Mouse (Mus musculus): Measurements from ENCODE around the gene Nfe2l2. TPM values are rescaled to one million over a fixed set of nuclear protein-coding genes. Genes with fewer than 3 reads are reported as not detected.

The Nfe2l2 gene
- total RNA-seq, 2 experiments from 2014 or later = 11.4 to 13.5 TPM

- DNase-seq = no peak
Measured at GRCm38 (mm10) chr2:75684526-75684925, 19.9 kb downstream of the Nfe2l2 start.

DNA sequence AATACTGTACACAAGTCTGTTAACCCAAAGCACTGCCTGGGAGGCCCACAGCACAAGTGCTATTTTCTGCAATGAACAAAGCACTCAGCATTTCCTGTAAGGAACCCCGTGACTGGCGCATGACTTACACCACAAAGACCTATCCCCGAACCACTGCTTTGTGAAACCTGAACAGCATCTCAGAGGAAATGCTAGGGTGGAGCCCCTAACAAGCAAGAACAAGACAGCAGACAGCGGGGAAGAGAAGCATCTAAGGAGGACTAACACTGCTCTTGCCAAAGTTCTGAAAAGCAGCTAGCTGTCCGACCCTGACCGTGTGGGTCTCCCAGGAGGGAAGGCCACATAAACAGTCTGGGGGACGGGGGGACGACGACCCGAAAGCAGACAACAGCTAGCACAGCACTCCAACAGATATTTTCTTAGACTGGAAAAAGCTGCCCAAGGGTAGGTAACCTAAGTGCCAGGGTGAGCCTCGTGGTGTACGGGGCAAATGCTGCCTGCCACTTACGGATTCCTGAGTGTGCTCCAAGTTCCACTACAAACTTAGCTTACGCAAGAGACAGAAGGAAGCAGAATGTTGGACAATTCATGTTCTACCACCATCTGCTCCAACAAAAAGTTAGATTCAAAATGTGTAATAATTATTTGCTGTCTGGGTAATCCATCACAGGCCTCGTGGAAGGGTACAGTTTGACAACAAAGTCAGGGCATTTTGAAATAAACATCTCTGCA is 21.3 kb downstream of the Nfe2l2 start:
- peak in 1 of 2 experiments; percentile 24 for DNase-seq

- DNase-seq = no peak
Measured at GRCm38 (mm10) chr2:75681439-75681838, 23.0 kb downstream of the Nfe2l2 start.

DNA sequence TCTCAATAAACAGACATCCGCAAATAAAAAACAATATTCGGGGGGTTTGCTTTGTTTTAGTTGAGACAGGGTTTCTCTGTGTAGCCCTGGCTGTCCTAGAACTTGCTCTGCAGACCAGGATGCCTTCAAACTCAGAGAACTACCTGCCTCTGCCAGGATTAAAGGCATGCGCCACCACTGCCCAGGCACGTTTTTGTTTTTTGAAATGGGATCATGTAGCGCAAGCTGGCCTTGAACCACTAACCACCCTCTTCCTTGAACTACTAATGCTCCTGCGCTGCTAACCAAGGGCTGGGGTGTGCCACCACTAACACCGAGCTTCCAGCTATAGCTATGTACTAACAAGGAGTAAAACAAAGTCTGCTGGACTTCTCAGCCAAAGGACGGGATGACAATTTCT is 24.5 kb downstream of the Nfe2l2 start:
- DNase-seq = no peak

GRCm38 (mm10) chr2:75676567-75676966 is 27.9 kb downstream of the Nfe2l2 start:
- no peak for DNase-seq

DNA sequence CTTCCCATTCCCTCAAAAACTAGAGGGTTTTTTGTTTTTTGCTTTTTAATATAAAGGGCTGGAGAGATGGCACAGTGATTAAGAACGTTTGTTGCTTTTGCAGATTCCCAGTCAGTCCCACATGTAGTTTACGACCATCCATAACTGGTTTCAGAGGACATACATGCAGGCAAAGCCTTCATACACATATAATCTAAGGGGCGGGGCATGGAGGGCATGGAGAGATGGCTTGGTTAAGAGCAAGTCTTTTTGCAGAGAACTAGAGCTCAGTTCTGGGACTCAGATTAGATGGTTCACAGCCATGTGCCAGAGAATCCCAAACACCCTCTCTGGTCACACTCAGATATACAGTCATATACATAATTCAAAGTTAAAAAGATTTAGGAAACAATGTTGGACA is 31.9 kb downstream of the Nfe2l2 start:
- DNase-seq = no peak

GRCm38 (mm10) chr2:75671337-75671660 is 33.1 kb downstream of the Nfe2l2 start:
- no peak for DNase-seq

GRCm38 (mm10) chr2:75670446-75671336 is 33.8 kb downstream of the Nfe2l2 start:
- no peak for DNase-seq

- no peak for DNase-seq
Measured at GRCm38 (mm10) chr2:75669491-75670445, 34.7 kb downstream of the Nfe2l2 start.

GRCm38 (mm10) chr2:75661106-75661505 is 43.3 kb downstream of the Nfe2l2 start:
- DNase-seq = no peak

DNA sequence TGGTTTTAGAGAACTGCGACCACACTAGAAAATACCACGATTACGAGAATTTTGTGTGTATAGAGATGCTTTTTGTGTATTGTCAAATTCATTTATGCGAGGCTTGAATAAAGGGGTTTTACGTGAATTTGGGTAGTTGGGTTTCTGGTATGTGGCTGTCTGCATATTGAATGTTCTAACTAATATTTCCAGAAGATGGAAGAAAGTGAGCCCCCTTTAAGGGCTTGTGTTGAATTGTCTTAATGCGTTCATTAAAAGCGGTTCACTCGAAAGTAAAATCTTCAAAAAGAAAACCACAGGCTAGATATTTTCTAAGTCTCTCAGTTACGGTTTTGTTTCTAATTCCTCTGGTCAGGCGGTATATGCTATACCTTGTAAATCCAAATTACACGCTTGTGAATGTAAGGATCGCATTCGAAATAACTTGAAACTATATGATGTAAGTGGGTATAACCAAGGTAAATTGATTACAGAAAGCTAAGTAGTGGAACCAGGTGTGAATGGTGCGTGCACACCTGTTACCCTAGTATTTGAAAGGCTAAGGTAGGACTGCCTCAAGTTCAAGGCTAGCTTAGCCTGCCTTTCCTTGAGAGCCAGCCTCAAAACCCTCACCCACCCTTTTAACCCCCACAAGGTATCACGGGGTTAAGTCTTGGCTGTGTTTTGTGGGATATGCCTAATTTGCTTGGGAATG is 44.0 kb downstream of the Nfe2l2 start:
- DNase-seq = no peak

DNA sequence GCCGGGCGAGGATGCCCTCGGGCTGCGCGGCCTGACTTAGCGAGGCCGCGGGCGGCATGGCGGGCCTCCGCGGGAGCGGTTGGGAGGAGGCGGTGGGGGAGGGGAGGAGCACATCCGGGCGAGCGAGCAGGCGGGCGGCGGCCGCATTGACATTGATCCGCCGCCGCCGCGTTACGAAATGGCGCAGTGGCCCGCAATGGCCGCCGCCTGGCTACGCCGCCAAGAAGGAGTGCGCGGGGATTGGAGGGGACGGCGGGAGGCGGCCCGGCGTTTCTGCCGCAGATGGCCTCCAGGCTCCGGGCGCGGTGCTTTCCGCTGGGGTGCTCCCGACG is 44.8 kb downstream of the Nfe2l2 start:
- DNase-seq = peak; percentile 88 to 92

- DNase-seq = peak; percentile 99
Measured at GRCm38 (mm10) chr2:75658727-75659628, 45.5 kb downstream of the Nfe2l2 start, which contains the start of gene Hnrnpa3. Gene Hnrnpa3, plus strand, starts transcription at chr2:75659261.

DNA sequence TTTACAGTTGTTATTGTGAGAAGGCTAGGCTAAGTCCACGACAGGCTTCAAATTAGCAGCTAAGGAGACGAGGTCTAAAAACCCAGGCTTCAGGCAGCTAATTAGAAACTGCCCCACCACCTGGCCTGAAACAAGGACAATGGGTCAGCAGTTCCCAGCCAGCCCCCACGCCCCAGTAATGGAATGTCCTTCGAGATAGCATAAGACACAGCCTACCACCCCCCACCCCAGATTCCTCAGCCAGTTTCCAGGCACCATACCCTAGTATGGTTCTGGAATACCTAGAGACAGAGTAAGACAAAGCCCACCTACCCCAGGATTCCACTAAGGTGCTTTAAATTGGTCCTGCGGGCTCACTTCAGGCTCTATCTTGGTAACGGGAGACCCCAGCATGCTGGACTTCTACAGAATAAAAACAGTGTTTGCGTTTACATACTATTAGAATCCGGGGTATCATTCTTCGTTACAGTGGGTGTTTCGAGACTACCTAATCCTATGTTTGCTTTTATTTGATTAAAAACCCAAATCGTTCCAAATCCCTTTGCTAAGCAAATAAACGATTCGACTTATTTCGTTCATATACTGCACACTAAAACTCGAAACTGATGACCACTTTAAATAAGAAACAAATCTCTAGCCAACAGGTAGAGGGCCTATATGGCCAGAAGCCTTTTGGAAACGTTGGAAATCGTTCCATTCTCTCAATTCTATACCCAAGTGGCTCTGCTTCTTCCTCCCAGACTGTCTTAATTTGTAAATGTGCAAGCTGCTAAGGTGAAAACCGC is 46.3 kb downstream of the Nfe2l2 start:
- no peak for DNase-seq

GRCm38 (mm10) chr2:75656924-75657323 is 47.5 kb downstream of the Nfe2l2 start:
- no peak for DNase-seq

DNA sequence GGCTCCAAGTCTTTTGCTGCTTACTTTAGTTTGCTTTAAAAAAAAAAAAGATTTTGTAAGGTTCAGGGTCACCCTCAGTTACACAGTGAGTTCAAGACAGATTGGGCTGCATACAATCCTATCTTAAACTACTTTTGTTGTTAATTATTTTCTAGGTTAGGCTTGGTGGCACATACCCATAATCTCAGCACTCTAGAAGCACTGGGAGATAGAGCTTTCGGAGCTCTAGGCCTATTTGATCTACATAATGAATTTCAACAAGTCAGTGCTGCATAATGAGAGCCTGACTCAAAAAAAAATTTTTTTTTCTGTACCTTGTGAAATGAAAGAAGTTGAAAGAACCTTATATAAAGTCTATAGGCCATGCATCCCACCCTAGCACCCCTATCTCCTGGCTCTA is 49.8 kb downstream of the Nfe2l2 start:
- no peak for DNase-seq

DNA sequence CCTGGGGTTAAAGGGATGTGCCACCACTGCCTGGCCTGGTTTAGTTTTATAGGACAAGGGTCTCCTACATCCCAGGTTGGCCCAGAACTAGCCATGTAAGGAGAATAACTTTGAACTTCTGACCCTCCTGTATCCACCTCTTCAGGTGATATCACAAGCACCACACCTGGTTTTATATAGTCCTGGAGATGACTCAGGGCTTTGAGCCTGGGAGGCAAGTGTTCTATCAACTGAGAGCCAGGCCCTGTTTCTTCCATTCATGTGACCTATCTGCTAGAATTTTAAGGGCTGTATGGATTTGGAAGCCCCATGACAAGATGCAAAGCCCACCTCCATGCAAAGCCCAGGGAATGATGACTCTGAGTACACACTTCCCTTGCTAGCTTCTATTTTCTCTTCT is 51.3 kb downstream of the Nfe2l2 start:
- no peak for DNase-seq

DNA sequence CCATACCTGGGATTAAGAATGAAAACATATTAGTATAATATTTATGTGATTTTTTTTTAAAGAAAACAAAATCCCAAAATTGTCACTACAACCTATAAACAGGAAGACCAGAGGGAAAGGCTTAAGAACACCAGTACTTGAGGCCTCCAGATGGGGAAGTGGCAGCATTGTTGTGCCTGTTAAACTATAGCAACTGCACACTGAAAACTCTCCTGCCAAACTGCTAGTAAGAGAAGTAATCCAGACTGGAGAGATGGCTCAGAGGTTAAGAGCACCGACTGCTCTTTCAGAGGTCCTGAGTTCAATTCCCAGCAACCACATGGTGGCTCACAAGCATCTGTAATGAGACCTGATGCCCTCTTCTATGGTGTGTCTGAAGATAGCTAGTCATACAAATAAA is 54.0 kb downstream of the Nfe2l2 start:
- DNase-seq = no peak

DNA sequence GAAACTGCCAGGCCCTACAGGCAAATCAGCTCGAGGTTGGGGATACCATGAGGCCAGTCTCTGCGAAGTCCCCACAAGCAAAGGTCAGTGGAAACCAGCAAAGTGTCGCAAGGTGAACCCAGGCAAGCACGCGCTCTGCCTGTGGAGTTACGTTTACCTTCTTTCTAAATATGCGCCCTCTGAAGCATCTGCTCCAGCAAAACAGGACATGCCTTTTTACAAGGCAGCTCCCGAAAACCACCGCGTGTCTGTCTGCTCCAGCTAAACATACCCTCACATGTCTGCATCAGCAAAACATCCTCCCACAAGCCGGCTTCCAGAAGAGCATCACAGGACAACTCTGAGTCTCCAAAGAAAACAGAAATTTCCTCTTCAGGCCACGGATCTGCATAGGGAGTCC is 59.2 kb downstream of the Nfe2l2 start:
- no peak for DNase-seq

GRCm38 (mm10) chr2:75643950-75644349 is 60.5 kb downstream of the Nfe2l2 start:
- DNase-seq = no peak

Measured in layer of hippocampus, postnatal 36 days (tissue).